Mouse (Mus musculus) lung, postnatal 0 days (tissue): Measurements from ENCODE around the gene Sgms1. TPM values are rescaled to one million over a fixed set of nuclear protein-coding genes. Genes with fewer than 3 reads are reported as not detected.
A peak's percentile ranks its signal among the peaks of the same experiment; 100 is the strongest.

ENCODE experiments used
- ATAC-seq: fragments of 200-750 bp; cut with Nextera tagmentation; 2 replicates; pipeline ENCODE4 v1.8.0; 2017; ENCODE audit warnings: moderate library complexity
- DNase-seq: peaks from one replicate; pipeline ENCODE4 v3.0.0-alpha.2; 2016; ENCODE audit warnings: low spot score
- H3K27ac ChIP-seq: fragments of 300-500 bp; sonication (generic); 2 replicates; pipeline ENCODE4 v1.5.1; 2014; ENCODE audit warnings: antibody characterized with exemption, mild to moderate bottlenecking, low read length, mixed read lengths
- H3K27me3 ChIP-seq: fragments of 300-500 bp; sonication (generic); replicated peaks from 2 replicates; pipeline ENCODE4 v1.6.1; 2014; ENCODE audit warnings: low read length, mixed read lengths; ENCODE audit not compliant: insufficient read depth
- H3K36me3 ChIP-seq: fragments of 300-500 bp; sonication (generic); 2 replicates; pipeline ENCODE4 v1.6.1; 2014; ENCODE audit warnings: low read length, mixed read lengths; ENCODE audit not compliant: insufficient read depth
- H3K4me1 ChIP-seq: fragments of 300-500 bp; sonication (generic); 2 replicates; pipeline ENCODE4 v1.6.1; 2014; ENCODE audit warnings: antibody characterized with exemption, low read depth, low read length, mixed read lengths; ENCODE audit not compliant: insufficient read depth
- H3K4me2 ChIP-seq: fragments of 300-500 bp; sonication (generic); replicated peaks from 2 replicates; pipeline ENCODE4 v1.6.1; 2014; ENCODE audit warnings: low read depth, mild to moderate bottlenecking, low read length, moderate library complexity, mixed read lengths
- H3K4me3 ChIP-seq: fragments of 300-500 bp; sonication (generic); 2 replicates; pipeline ENCODE4 v1.5.1; 2014; ENCODE audit warnings: low read depth, low read length
- H3K9ac ChIP-seq: fragments of 300-500 bp; sonication (generic); replicated peaks from 2 replicates; pipeline ENCODE4 v1.6.1; 2014; ENCODE audit warnings: low read depth, mild to moderate bottlenecking
- H3K9me3 ChIP-seq: fragments of 300-500 bp; sonication (generic); 2 replicates; pipeline ENCODE4 v1.6.1; 2016; ENCODE audit warnings: low read length, mixed read lengths
- CTCF ChIP-seq: IDR thresholded peaks from 2 replicates; pipeline ENCODE4 v1.5.1; 2016; ENCODE audit warnings: antibody characterized with exemption, mild to moderate bottlenecking
- EP300 ChIP-seq: IDR thresholded peaks from 2 replicates; pipeline ENCODE4 v1.6.1; 2016; ENCODE audit warnings: antibody characterized with exemption, mild to moderate bottlenecking, control low read depth
- WGBS: fragments of 180-500 bp; shearing (Covaris S2); extraction: QIAGEN DNeasy Blood & Tissue Kit; methylation state at CpG from one replicate; pipeline ENCODE4 v1.1.7; 2014; 5-methylcytosine and 5-hydroxymethylcytosine counted together
- polyA plus RNA-seq: library from polyadenylated mRNA; unstranded; fragments of >200 nt; fragmentation: Nextera tagmentation; extraction: Ambion mirVana; gene quantifications from 2 replicates; pipeline ENCODE4 v1.2.1, GENCODE M21; 2015

The Sgms1 gene
- polyA plus RNA-seq, 1 experiment from 2014 or later, result 59.3 TPM

GRCm38 (mm10) chr19:32244881-32245280 is 144.6 kb downstream of the Sgms1 start:
- H3K27me3 ChIP-seq, result no peaks in the 10 kb centered on the region
- no peak overlapping the region for H3K4me3 ChIP-seq
- H3K9ac ChIP-seq, result no peak overlapping the region
- H3K4me1 ChIP-seq, result no peaks in the 10 kb centered on the region
- H3K27ac ChIP-seq, result no peak overlapping the region
- no peak for ATAC-seq
- DNase-seq, result no peak
- no peak overlapping the region for H3K4me2 ChIP-seq
- 58% methylated on average over 4 of the region's 4 CpGs for WGBS
- H3K9me3 ChIP-seq, result no peaks in the 10 kb centered on the region
- H3K36me3 ChIP-seq, result no peaks in the 10 kb centered on the region
- TF ChIP-seq CTCF (no peak), EP300 (no peak)

- H3K4me3 ChIP-seq, result no peak overlapping the region
- 96% methylated on average over 9 of the region's 9 CpGs for WGBS
- DNase-seq, result no peak
- ATAC-seq, result no peak
- no peak for TF ChIP-seq CTCF
- 0 out of 2 replicates have a peak, but pooled peaks cover 8% of the 10 kb centered on the region for H3K4me1 ChIP-seq
- H3K4me2 ChIP-seq, result no peak overlapping the region
- no peaks in the 10 kb centered on the region for H3K27me3 ChIP-seq
- H3K27ac ChIP-seq, result no peak overlapping the region
- H3K9ac ChIP-seq, result no peak overlapping the region
- no peaks in the 10 kb centered on the region for H3K9me3 ChIP-seq
- H3K36me3 ChIP-seq, result no peaks in the 10 kb centered on the region
Observed at GRCm38 (mm10) chr19:32243246-32243645, 146.3 kb downstream of the Sgms1 start.

- H3K4me3 ChIP-seq, result no peak overlapping the region
- H3K9ac ChIP-seq, result no peak overlapping the region
- DNase-seq, result peak; percentile 50
- ATAC-seq, result peak; percentile 47
- no peaks in the 10 kb centered on the region for H3K27me3 ChIP-seq
- TF ChIP-seq CTCF (no peak), EP300 (peak; percentile 43; the same call in 1 of the 2 replicates)
- H3K4me2 ChIP-seq, result no peak overlapping the region
- 0 out of 2 replicates have a peak, but pooled peaks cover 8% of the 10 kb centered on the region for H3K4me1 ChIP-seq
- no peaks in the 10 kb centered on the region for H3K9me3 ChIP-seq
- H3K27ac ChIP-seq, result no peak overlapping the region
- no peaks in the 10 kb centered on the region for H3K36me3 ChIP-seq
- WGBS, result 51% methylated on average over 4 of the region's 4 CpGs
Observed at GRCm38 (mm10) chr19:32242153-32242552, 147.4 kb downstream of the Sgms1 start.

- Histone ChIP-seq H3K27me3 (no peaks in the 10 kb centered on the region), H3K27ac (no peak overlapping the region), H3K9me3 (no peaks in the 10 kb centered on the region), H3K4me1 (0 out of 2 replicates have a peak, but pooled peaks cover 8% of the 10 kb centered on the region), H3K4me2 (no peak overlapping the region), H3K4me3 (no peak overlapping the region), H3K36me3 (no peaks in the 10 kb centered on the region), H3K9ac (no peak overlapping the region)
- 71% methylated on average over 8 of the region's 8 CpGs for WGBS
- ATAC-seq, result no peak
- no peak for DNase-seq
- TF ChIP-seq EP300 (no peak), CTCF (no peak)
Observed at GRCm38 (mm10) chr19:32240417-32240990, 149.0 kb downstream of the Sgms1 start.

- Histone ChIP-seq H3K9me3 (no peaks in the 10 kb centered on the region), H3K4me2 (no peak overlapping the region), H3K27me3 (no peaks in the 10 kb centered on the region), H3K9ac (no peak overlapping the region), H3K4me3 (no peak overlapping the region), H3K27ac (no peak overlapping the region), H3K36me3 (no peaks in the 10 kb centered on the region), H3K4me1 (0 out of 2 replicates have a peak, but pooled peaks cover 8% of the 10 kb centered on the region)
- ATAC-seq (no peak), DNase-seq (no peak)
- TF ChIP-seq CTCF (no peak), EP300 (no peak)
- 88% methylated on average over 4 of the region's 4 CpGs for WGBS
Observed at GRCm38 (mm10) chr19:32239925-32240324, 149.6 kb downstream of the Sgms1 start.

- H3K9ac ChIP-seq, result no peak overlapping the region
- DNase-seq (peak; percentile 26), ATAC-seq (no peak)
- H3K27ac ChIP-seq, result no peak overlapping the region
- H3K4me3 ChIP-seq, result no peak overlapping the region
- no peak overlapping the region for H3K4me2 ChIP-seq
- H3K27me3 ChIP-seq, result no peaks in the 10 kb centered on the region
- no peak for TF ChIP-seq EP300
- TF ChIP-seq CTCF, result no peak
- 60% methylated on average over 5 of the region's 6 CpGs for WGBS
- 0 out of 2 replicates have a peak, but pooled peaks cover 8% of the 10 kb centered on the region for H3K4me1 ChIP-seq
- H3K36me3 ChIP-seq, result no peaks in the 10 kb centered on the region
- no peaks in the 10 kb centered on the region for H3K9me3 ChIP-seq
Observed at GRCm38 (mm10) chr19:32239459-32239792, 150.1 kb downstream of the Sgms1 start.
